Comparison of ENCODE assay signal across 8 mouse cellular contexts in the genomic region with DNA sequence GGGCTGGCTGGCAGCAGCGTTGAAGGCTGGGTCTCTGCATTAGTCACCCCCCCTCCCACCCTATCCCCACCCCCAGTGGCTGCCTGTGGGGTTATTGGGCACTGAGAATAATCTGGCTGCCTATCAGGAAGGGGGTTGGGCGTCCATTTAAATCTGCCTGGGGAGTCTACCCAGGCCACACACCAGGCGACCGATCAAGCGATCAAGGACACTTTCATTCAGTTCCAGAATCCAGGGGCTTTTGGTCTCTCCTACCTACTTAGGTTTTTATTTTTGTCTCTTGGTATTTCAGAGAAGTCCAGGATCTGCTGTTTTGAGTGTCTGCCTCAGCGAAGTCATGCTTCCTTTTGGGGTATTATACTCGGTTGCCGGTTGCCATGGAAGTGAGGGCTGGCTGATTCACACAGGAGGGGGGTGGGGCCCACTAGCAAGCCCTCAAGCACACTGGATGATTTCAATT. TPM values are rescaled to one million over a fixed set of nuclear protein-coding genes. Genes with fewer than 3 reads are reported as not detected.
A peak's percentile ranks its signal among the peaks of the same experiment; 100 is the strongest.
DNase-seq lines count a peak whose midpoint lies in the region; ATAC-seq and TF ChIP-seq lines count a peak whose summit lies in the region.

No protein-coding gene starts in this region.

- no peaks in the 10 kb centered on the region for H3K27me3 ChIP-seq in heart, embryonic 11.5 days (ENCODE audit: control insufficient read depth, insufficient read depth, low read length)
- H3K27me3 ChIP-seq in heart, adult 2 months (ENCODE audit: control insufficient read depth, insufficient read depth, low read length): no peaks in the 10 kb centered on the region
- H3K27me3 ChIP-seq in midbrain, embryonic 11.5 days (ENCODE audit: control insufficient read depth, insufficient read depth, low read length): no peaks in the 10 kb centered on the region

- no peak for TF ChIP-seq EP300 in heart, adult 2 months (IDR thresholded peaks at IDR 0.05; ENCODE audit: insufficient read depth, low read depth, low read length)

- TF ChIP-seq CTCF in heart, adult 2 months (IDR thresholded peaks at IDR 0.05): no peak
- no peak for TF ChIP-seq CTCF in embryonic fibroblast, embryonic 13.5 days (IDR thresholded peaks at IDR 0.05; ENCODE audit: borderline replicate concordance, insufficient read depth, low read length)

- DNase-seq in heart, adult 2 months: no peak
- peak; percentile 13 for DNase-seq in WW6 (ENCODE audit: low read depth, low spot score)
- DNase-seq in layer of hippocampus, adult 18-20 months (ENCODE audit: low spot score in 2 of 2): peak; percentile 72 to 87
- peak; percentile 94 for DNase-seq in midbrain, embryonic 11.5 days (ENCODE audit: low spot score, missing footprints)
- DNase-seq in thymus, postnatal 4 days: peak; percentile 15
- DNase-seq in urinary bladder, postnatal 10 days (ENCODE audit: low spot score): no peak

- peaks cover 6% of the 10 kb centered on the region; the same call in 1 of the 2 replicates for H3K4me1 ChIP-seq in heart, embryonic 11.5 days (ENCODE audit: control insufficient read depth, insufficient read depth, low read length)
- H3K4me1 ChIP-seq in heart, adult 2 months (ENCODE audit: control insufficient read depth, insufficient read depth, low read length): no peaks in the 10 kb centered on the region
- peaks cover 6% of the 10 kb centered on the region; the same call in 1 of the 2 replicates for H3K4me1 ChIP-seq in embryonic fibroblast, embryonic 13.5 days (ENCODE audit: control insufficient read depth, insufficient read depth, low read length)
- H3K4me1 ChIP-seq in midbrain, embryonic 11.5 days (ENCODE audit: control insufficient read depth, insufficient read depth, low read length): peaks cover 17% of the 10 kb centered on the region

- intact Hi-C loops in heart, adult 2 months (cut with DNase I): no loop called here

- WGBS in heart, embryonic 11.5 days (ENCODE audit: insufficient replicate concordance): 10% methylated on average over 8 of the region's 8 CpGs
- 47% methylated on average over 8 of the region's 8 CpGs for WGBS in heart, adult 2 months
- 2% methylated on average over 8 of the region's 8 CpGs for WGBS in midbrain, embryonic 11.5 days

- H3K27ac ChIP-seq in heart, embryonic 11.5 days (ENCODE audit: low read depth, low read length): no peak overlapping the region
- H3K27ac ChIP-seq in heart, adult 2 months: no peak overlapping the region
- peak overlapping the region; percentile 28; the same call in 1 of the 2 replicates for H3K27ac ChIP-seq in embryonic fibroblast, embryonic 13.5 days (ENCODE audit: insufficient read depth, low read length)
- H3K27ac ChIP-seq in midbrain, embryonic 11.5 days (ENCODE audit: low read depth, low read length): peak overlapping the region; percentile 57

- TF ChIP-seq POLR2A in heart, adult 2 months (IDR thresholded peaks at IDR 0.05; ENCODE audit: insufficient read depth, low read depth, low read length): no peak
- TF ChIP-seq POLR2A in embryonic fibroblast, embryonic 13.5 days (IDR thresholded peaks at IDR 0.05; ENCODE audit: low read depth, low read length): no peak

- no peaks in the 10 kb centered on the region for H3K9me3 ChIP-seq in heart, embryonic 11.5 days (replicated peaks; ENCODE audit: control insufficient read depth, low read length)
- H3K9me3 ChIP-seq in midbrain, embryonic 11.5 days (ENCODE audit: control insufficient read depth, low read length): no peaks in the 10 kb centered on the region

- no peak for ATAC-seq in heart, embryonic 11.5 days (replicated peaks; ENCODE audit: insufficient number of reproducible peaks, low FRiP score, low TSS enrichment)
- peak; percentile 95 for ATAC-seq in midbrain, embryonic 11.5 days (ENCODE audit: low FRiP score)

- H3K36me3 ChIP-seq in heart, embryonic 11.5 days (ENCODE audit: control insufficient read depth, insufficient read depth, low read length): no peaks in the 10 kb centered on the region
- no peaks in the 10 kb centered on the region for H3K36me3 ChIP-seq in heart, adult 2 months (ENCODE audit: control insufficient read depth, insufficient read depth, low read length)
- no peaks in the 10 kb centered on the region for H3K36me3 ChIP-seq in midbrain, embryonic 11.5 days (ENCODE audit: control insufficient read depth, insufficient read depth, low read length)

- no peaks in the 10 kb centered on the region for H3K79me2 ChIP-seq in heart, adult 2 months (replicated peaks; ENCODE audit: control insufficient read depth, insufficient read depth, low read length)

- H3K4me3 ChIP-seq in heart, embryonic 11.5 days (ENCODE audit: low read depth, low read length): no peak overlapping the region
- no peak overlapping the region for H3K4me3 ChIP-seq in heart, adult 2 months
- H3K4me3 ChIP-seq in embryonic fibroblast, embryonic 13.5 days (ENCODE audit: insufficient read depth, low read length): no peak overlapping the region
- H3K4me3 ChIP-seq in midbrain, embryonic 11.5 days (ENCODE audit: low read depth, low read length): peak overlapping the region; percentile 21

- peak overlapping the region; percentile 38 for H3K4me2 ChIP-seq in heart, embryonic 11.5 days
- peak overlapping the region; percentile 45 for H3K4me2 ChIP-seq in midbrain, embryonic 11.5 days

- H3K9ac ChIP-seq in heart, embryonic 11.5 days (ENCODE audit: low read depth, low read length): 0 out of 2 replicates have a peak overlapping the region, but pooled peaks have one; percentile 18
- H3K9ac ChIP-seq in heart, adult 2 months (ENCODE audit: low read depth, low read length): no peak overlapping the region
- H3K9ac ChIP-seq in midbrain, embryonic 11.5 days (ENCODE audit: low read length): peak overlapping the region; percentile 16; the same call in 1 of the 2 replicates

RNA-seq across cellular contexts. Expression of a gene that starts 46.3 kb away (rescaled TPM):
- polyA plus RNA-seq in heart, embryonic 11.5 days (2014; fragmentation: Nextera tagmentation; extraction: Ambion mirVana): not detected in 2 replicates
- total RNA-seq in heart, adult 2 months (2021): 1 to 10 TPM in 1 of 2 experiments, under 1 TPM in 1; 0.64 to 2.3 TPM
- polyA plus RNA-seq in heart, adult 2 months (2012; rRNA removed): 4.2 and 4.7 TPM in 2 replicates
- polyA plus RNA-seq in embryonic fibroblast, embryonic 13.5 days (2011; ENCODE audit: insufficient read length, low read depth, missing spikeins): 0.21 and 1.3 TPM in 2 replicates
- under 1 TPM in 1 of 2 experiments, not detected in 1; 0.40 TPM for total RNA-seq in layer of hippocampus, adult 18-20 months (2021)
- polyA plus RNA-seq in midbrain, embryonic 11.5 days (2014; fragmentation: Nextera tagmentation; extraction: Ambion mirVana): not detected in 2 replicates

Comparison
In these comparisons a context has a peak if more than half of its experiments do, and no peak if none do; other contexts are left out.
1. H3K27ac ChIP-seq: peak in embryonic fibroblast, embryonic 13.5 days (single experiment) and midbrain, embryonic 11.5 days (single experiment); none in heart, embryonic 11.5 days (single experiment) and heart, adult 2 months (single experiment).
2. DNase-seq: peak in WW6 (single experiment), layer of hippocampus, adult 18-20 months (2 of 2), midbrain, embryonic 11.5 days (single experiment) and thymus, postnatal 4 days (single experiment); none in heart, adult 2 months (0 of 2) and urinary bladder, postnatal 10 days (single experiment).